Mouse (Mus musculus): Measurements from ENCODE around the gene Myog. TPM values are rescaled to one million over a fixed set of nuclear protein-coding genes. Genes with fewer than 3 reads are reported as not detected.

Gene Myog
- polyA plus RNA-seq, 1 experiment, result not detected

GRCm38 (mm10) chr1:134326841-134327346 lies 37.1 kb downstream of the Myog start:
- 87% methylated on average over 12 of the region's 12 CpGs for WGBS
- no peak overlapping the region for H3K27ac ChIP-seq (ENCODE audit: control insufficient read depth, insufficient read depth, low read depth, low read length, poor library complexity)

GRCm38 (mm10) chr1:134331879-134332635 lies 42.3 kb downstream of the Myog start:
- TF ChIP-seq POLR2A (IDR thresholded peaks at IDR 0.05; ENCODE audit: borderline replicate concordance, control insufficient read depth, low read depth, low read length), result no peak
- TF ChIP-seq CTCF (IDR thresholded peaks at IDR 0.05; ENCODE audit: control insufficient read depth, insufficient read depth, low read length), result peak; percentile 69
- 40% methylated on average over 20 of the region's 20 CpGs for WGBS
- Histone ChIP-seq H3K27ac (ENCODE audit: control insufficient read depth, insufficient read depth, low read depth, low read length, poor library complexity) (no peak overlapping the region; the same call in 1 of the 2 replicates), H3K4me1 (ENCODE audit: control insufficient read depth, insufficient read depth, low read length) (no peaks in the 10 kb centered on the region), H3K4me3 (replicated peaks; ENCODE audit: control insufficient read depth, low read depth, low read length) (no peak overlapping the region)

More at GRCm38 (mm10) chr1:134326841-134327346, 37.1 kb downstream of the Myog start:
- H3K4me3 ChIP-seq (replicated peaks; ENCODE audit: control insufficient read depth, low read depth, low read length), result no peak overlapping the region
- no peaks in the 10 kb centered on the region for H3K4me1 ChIP-seq (ENCODE audit: control insufficient read depth, insufficient read depth, low read length)
- TF ChIP-seq POLR2A (IDR thresholded peaks at IDR 0.05; ENCODE audit: borderline replicate concordance, control insufficient read depth, low read depth, low read length), result no peak
- TF ChIP-seq CTCF (IDR thresholded peaks at IDR 0.05; ENCODE audit: control insufficient read depth, insufficient read depth, low read length), result no peak

GRCm38 (mm10) chr1:134332770-134333271 lies 43.0 kb downstream of the Myog start, which contains the start of gene Ppfia4:
Ppfia4 (minus strand) TSS chr1:134332928.
- H3K4me1 ChIP-seq (ENCODE audit: control insufficient read depth, insufficient read depth, low read length), result no peaks in the 10 kb centered on the region
- 1% methylated on average over 13 of the region's 13 CpGs for WGBS
- H3K27ac ChIP-seq (ENCODE audit: control insufficient read depth, insufficient read depth, low read depth, low read length, poor library complexity), result no peak within 1 kb of the TSS; the same call in 1 of the 2 replicates
- TF ChIP-seq CTCF (IDR thresholded peaks at IDR 0.05; ENCODE audit: control insufficient read depth, insufficient read depth, low read length) (no peak), POLR2A (IDR thresholded peaks at IDR 0.05; ENCODE audit: borderline replicate concordance, control insufficient read depth, low read depth, low read length) (no peak)
- no peak within 1 kb of the TSS for H3K4me3 ChIP-seq (replicated peaks; ENCODE audit: control insufficient read depth, low read depth, low read length)

GRCm38 (mm10) chr1:134333371-134334110 lies 43.8 kb downstream of the Myog start:
- no peak overlapping the region for H3K4me3 ChIP-seq (replicated peaks; ENCODE audit: control insufficient read depth, low read depth, low read length)
- WGBS, result 72% methylated on average over 10 of the region's 10 CpGs
- TF ChIP-seq CTCF (IDR thresholded peaks at IDR 0.05; ENCODE audit: control insufficient read depth, insufficient read depth, low read length) (no peak), POLR2A (IDR thresholded peaks at IDR 0.05; ENCODE audit: borderline replicate concordance, control insufficient read depth, low read depth, low read length) (no peak)
- no peaks in the 10 kb centered on the region for H3K4me1 ChIP-seq (ENCODE audit: control insufficient read depth, insufficient read depth, low read length)
- no peak overlapping the region for H3K27ac ChIP-seq (ENCODE audit: control insufficient read depth, insufficient read depth, low read depth, low read length, poor library complexity)

- WGBS, result 53% methylated on average over 7 of the region's 7 CpGs
- TF ChIP-seq POLR2A (IDR thresholded peaks at IDR 0.05; ENCODE audit: borderline replicate concordance, control insufficient read depth, low read depth, low read length), result no peak
- no peak for TF ChIP-seq CTCF (IDR thresholded peaks at IDR 0.05; ENCODE audit: control insufficient read depth, insufficient read depth, low read length)
- no peak overlapping the region for H3K27ac ChIP-seq (ENCODE audit: control insufficient read depth, insufficient read depth, low read depth, low read length, poor library complexity)
- H3K4me3 ChIP-seq (replicated peaks; ENCODE audit: control insufficient read depth, low read depth, low read length), result no peak overlapping the region
- H3K4me1 ChIP-seq (ENCODE audit: control insufficient read depth, insufficient read depth, low read length), result no peaks in the 10 kb centered on the region
Measured at GRCm38 (mm10) chr1:134334111-134334827, 44.5 kb downstream of the Myog start.

- Histone ChIP-seq H3K4me3 (replicated peaks; ENCODE audit: control insufficient read depth, low read depth, low read length) (no peak overlapping the region), H3K27ac (ENCODE audit: control insufficient read depth, insufficient read depth, low read depth, low read length, poor library complexity) (no peak overlapping the region), H3K4me1 (ENCODE audit: control insufficient read depth, insufficient read depth, low read length) (no peaks in the 10 kb centered on the region)
- TF ChIP-seq POLR2A (IDR thresholded peaks at IDR 0.05; ENCODE audit: borderline replicate concordance, control insufficient read depth, low read depth, low read length) (no peak), CTCF (IDR thresholded peaks at IDR 0.05; ENCODE audit: control insufficient read depth, insufficient read depth, low read length) (no peak)
- WGBS, result 67% methylated on average over 13 of the region's 13 CpGs
Measured at GRCm38 (mm10) chr1:134335211-134335923, 45.6 kb downstream of the Myog start.
